Mouse (Mus musculus) neural tube, embryonic 15.5 days (tissue): Measurements from ENCODE around the gene Gm9767. TPM values are rescaled to one million over a fixed set of nuclear protein-coding genes. Genes with fewer than 3 reads are reported as not detected.

Experiments
- ATAC-seq: fragments of 200-750 bp; cut with Nextera tagmentation; 2 replicates; pipeline ENCODE4 v1.8.0; 2017; ENCODE audit warnings: mild to moderate bottlenecking, moderate TSS enrichment, moderate library complexity; ENCODE audit not compliant: low FRiP score
- H3K27ac ChIP-seq: fragments of 300-500 bp; sonication (generic); replicated peaks from 2 replicates; pipeline ENCODE4 v1.5.1; 2015; ENCODE audit warnings: mild to moderate bottlenecking, inconsistent platforms
- H3K27me3 ChIP-seq: fragments of 300-500 bp; sonication (generic); replicated peaks from 2 replicates; pipeline ENCODE4 v1.6.1; 2015; ENCODE audit warnings: inconsistent platforms
- H3K36me3 ChIP-seq: fragments of 300-500 bp; sonication (generic); 2 replicates; pipeline ENCODE4 v1.6.1; 2015; ENCODE audit warnings: inconsistent platforms
- H3K4me1 ChIP-seq: fragments of 300-500 bp; sonication (generic); 2 replicates; pipeline ENCODE4 v1.6.1; 2015; ENCODE audit warnings: inconsistent platforms
- H3K4me2 ChIP-seq: fragments of 300-500 bp; sonication (generic); 2 replicates; pipeline ENCODE4 v1.6.1; 2015; ENCODE audit warnings: inconsistent platforms, mild to moderate bottlenecking, moderate library complexity
- H3K4me3 ChIP-seq: fragments of 300-500 bp; sonication (generic); replicated peaks from 2 replicates; pipeline ENCODE4 v1.5.1; 2015; ENCODE audit warnings: mild to moderate bottlenecking, inconsistent platforms
- H3K9ac ChIP-seq: fragments of 300-500 bp; sonication (generic); replicated peaks from 2 replicates; pipeline ENCODE4 v1.6.1; 2015; ENCODE audit warnings: mild to moderate bottlenecking, inconsistent platforms
- H3K9me3 ChIP-seq: fragments of 300-500 bp; sonication (generic); replicated peaks from 2 replicates; pipeline ENCODE4 v1.6.1; 2016; ENCODE audit warnings: inconsistent platforms
- WGBS: fragments of 180-500 bp; shearing (Covaris S2); methylation state at CpG from one replicate; pipeline ENCODE4 v1.1.7; 2015; ENCODE audit warnings: mixed read lengths; 5-methylcytosine and 5-hydroxymethylcytosine counted together
- polyA plus RNA-seq: library from polyadenylated mRNA; unstranded; fragments of >200 nt; fragmentation: Nextera tagmentation; extraction: Ambion mirVana; gene quantifications from 2 replicates; pipeline ENCODE4 v1.2.1, GENCODE M21; 2015

Gm9767 gene
- polyA plus RNA-seq, 1 experiment from 2014 or later = 3.0 TPM

DNA sequence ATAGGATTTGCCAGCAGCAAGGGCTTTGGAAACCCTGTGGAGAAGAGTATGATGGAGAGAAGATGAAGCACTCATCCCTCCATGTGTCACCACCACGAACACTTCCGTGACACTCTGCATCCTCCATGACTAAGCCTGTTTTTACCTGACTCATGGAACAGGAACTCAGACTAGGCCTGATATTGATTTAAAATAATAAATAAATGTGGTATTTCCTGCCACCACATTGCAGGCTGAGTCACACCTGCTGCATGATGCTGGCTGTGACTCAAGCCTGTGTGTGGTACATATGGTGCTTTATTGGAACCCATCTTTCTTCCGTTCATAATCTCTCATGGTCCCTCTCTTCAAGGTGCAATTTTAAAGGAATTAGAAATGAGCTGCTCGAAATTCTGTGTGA lies 36.4 kb downstream of the Gm9767 start:
- no peak for ATAC-seq
- 73% methylated on average over 4 of the region's 4 CpGs for WGBS
- H3K36me3 ChIP-seq = no peaks in the 10 kb centered on the region
- H3K9me3 ChIP-seq = no peaks in the 10 kb centered on the region
- H3K4me1 ChIP-seq = no peaks in the 10 kb centered on the region
- no peak overlapping the region for H3K4me2 ChIP-seq
- no peaks in the 10 kb centered on the region for H3K27me3 ChIP-seq
- H3K4me3 ChIP-seq = no peak overlapping the region
- H3K27ac ChIP-seq = no peak overlapping the region
- H3K9ac ChIP-seq = no peak overlapping the region

GRCm38 (mm10) chr10:26119067-26119821 lies 41.2 kb downstream of the Gm9767 start:
- ATAC-seq = no peak
- no peaks in the 10 kb centered on the region for H3K4me1 ChIP-seq
- no peak overlapping the region for H3K4me2 ChIP-seq
- H3K36me3 ChIP-seq = no peaks in the 10 kb centered on the region
- H3K9me3 ChIP-seq = no peaks in the 10 kb centered on the region
- H3K27ac ChIP-seq = no peak overlapping the region
- WGBS = 87% methylated on average over 6 of the region's 6 CpGs
- H3K9ac ChIP-seq = no peak overlapping the region
- no peak overlapping the region for H3K4me3 ChIP-seq
- H3K27me3 ChIP-seq = no peaks in the 10 kb centered on the region

DNA sequence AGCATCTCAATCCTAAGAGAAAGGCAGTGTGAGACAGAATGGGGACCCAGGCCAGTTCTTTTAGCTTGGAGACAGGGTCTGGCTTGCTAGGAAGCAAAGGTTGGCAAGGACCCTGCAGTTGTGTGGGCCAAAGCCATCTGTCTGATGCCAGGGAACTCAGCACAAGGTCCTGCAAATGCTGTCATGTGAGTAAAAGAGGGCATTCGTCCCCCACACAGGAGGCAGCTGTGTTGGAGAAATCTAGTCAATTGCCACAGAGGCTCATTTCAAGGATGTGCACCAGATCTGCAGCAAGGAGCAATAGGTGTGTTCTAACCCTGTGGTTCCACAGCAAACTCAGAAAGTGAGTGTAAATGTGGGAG lies 41.7 kb downstream of the Gm9767 start:
- no peak overlapping the region for H3K9ac ChIP-seq
- H3K4me3 ChIP-seq = no peak overlapping the region
- no peaks in the 10 kb centered on the region for H3K27me3 ChIP-seq
- ATAC-seq = 0 out of 2 replicates have a peak, but pooled peaks have one; percentile 14
- no peak overlapping the region for H3K27ac ChIP-seq
- WGBS = 67% methylated on average over 1 of the region's 1 CpGs
- H3K4me2 ChIP-seq = no peak overlapping the region
- H3K36me3 ChIP-seq = no peaks in the 10 kb centered on the region
- no peaks in the 10 kb centered on the region for H3K4me1 ChIP-seq
- H3K9me3 ChIP-seq = no peaks in the 10 kb centered on the region

Other genes starting within 250 kb of the Gm9767 start
- gene Tmem200a, start 797 bp downstream of the Gm9767 start, polyA plus RNA-seq = 15.5 and 20.1 TPM in 2 replicates
- gene Samd3, start 151.5 kb downstream of the Gm9767 start, polyA plus RNA-seq = 0.45 TPM in 1 of 2 replicates, not detected in the other